Mouse (Mus musculus): ENCODE data around the gene Prkra. TPM values are rescaled to one million over a fixed set of nuclear protein-coding genes. Genes with fewer than 3 reads are reported as not detected.

Prkra gene
- polyA plus RNA-seq, 1 experiment from 2014 or later = 73.7 TPM

GRCm38 (mm10) chr2:76610326-76611104, 37.3 kb downstream of the Prkra start:
- Histone ChIP-seq H3K4me2 (no peak overlapping the region), H3K27ac (no peak overlapping the region), H3K36me3 (no peaks in the 10 kb centered on the region), H3K4me1 (no peaks in the 10 kb centered on the region), H3K9ac (no peak overlapping the region), H3K27me3 (no peaks in the 10 kb centered on the region), H3K9me3 (no peaks in the 10 kb centered on the region), H3K4me3 (no peak overlapping the region)
- 55% methylated on average over 10 of the region's 10 CpGs for WGBS
- ATAC-seq (ENCODE audit: borderline replicate concordance, extremely low read depth, low FRiP score, low TSS enrichment) = no peak

- Histone ChIP-seq H3K27me3 (no peaks in the 10 kb centered on the region), H3K4me3 (no peak overlapping the region), H3K4me2 (no peak overlapping the region), H3K36me3 (no peaks in the 10 kb centered on the region), H3K9ac (no peak overlapping the region), H3K4me1 (no peaks in the 10 kb centered on the region), H3K27ac (no peak overlapping the region), H3K9me3 (no peaks in the 10 kb centered on the region)
- ATAC-seq (ENCODE audit: borderline replicate concordance, extremely low read depth, low FRiP score, low TSS enrichment) = no peak
- 75% methylated on average over 3 of the region's 3 CpGs for WGBS
Measured at GRCm38 (mm10) chr2:76606704-76607103, 41.1 kb downstream of the Prkra start.

- no peak overlapping the region for H3K4me2 ChIP-seq
- no peaks in the 10 kb centered on the region for H3K27me3 ChIP-seq
- no peaks in the 10 kb centered on the region for H3K4me1 ChIP-seq
- H3K9me3 ChIP-seq = no peaks in the 10 kb centered on the region
- H3K27ac ChIP-seq = no peak overlapping the region
- no peak for ATAC-seq (ENCODE audit: borderline replicate concordance, extremely low read depth, low FRiP score, low TSS enrichment)
- H3K36me3 ChIP-seq = no peaks in the 10 kb centered on the region
- 84% methylated on average over 1 of the region's 1 CpGs for WGBS
- no peak overlapping the region for H3K9ac ChIP-seq
- H3K4me3 ChIP-seq = no peak overlapping the region
Measured at GRCm38 (mm10) chr2:76602256-76602655, 45.6 kb downstream of the Prkra start.

GRCm38 (mm10) chr2:76599214-76599613, 48.6 kb downstream of the Prkra start:
- no peaks in the 10 kb centered on the region for H3K4me1 ChIP-seq
- no peak overlapping the region for H3K4me2 ChIP-seq
- H3K9ac ChIP-seq = no peak overlapping the region
- no peaks in the 10 kb centered on the region for H3K36me3 ChIP-seq
- 61% methylated on average over 5 of the region's 5 CpGs for WGBS
- no peak overlapping the region for H3K27ac ChIP-seq
- no peaks in the 10 kb centered on the region for H3K27me3 ChIP-seq
- ATAC-seq (ENCODE audit: borderline replicate concordance, extremely low read depth, low FRiP score, low TSS enrichment) = no peak
- H3K9me3 ChIP-seq = no peaks in the 10 kb centered on the region
- H3K4me3 ChIP-seq = no peak overlapping the region

- no peak for ATAC-seq (ENCODE audit: borderline replicate concordance, extremely low read depth, low FRiP score, low TSS enrichment)
Measured at GRCm38 (mm10) chr2:76597521-76597920, 50.3 kb downstream of the Prkra start.

DNA sequence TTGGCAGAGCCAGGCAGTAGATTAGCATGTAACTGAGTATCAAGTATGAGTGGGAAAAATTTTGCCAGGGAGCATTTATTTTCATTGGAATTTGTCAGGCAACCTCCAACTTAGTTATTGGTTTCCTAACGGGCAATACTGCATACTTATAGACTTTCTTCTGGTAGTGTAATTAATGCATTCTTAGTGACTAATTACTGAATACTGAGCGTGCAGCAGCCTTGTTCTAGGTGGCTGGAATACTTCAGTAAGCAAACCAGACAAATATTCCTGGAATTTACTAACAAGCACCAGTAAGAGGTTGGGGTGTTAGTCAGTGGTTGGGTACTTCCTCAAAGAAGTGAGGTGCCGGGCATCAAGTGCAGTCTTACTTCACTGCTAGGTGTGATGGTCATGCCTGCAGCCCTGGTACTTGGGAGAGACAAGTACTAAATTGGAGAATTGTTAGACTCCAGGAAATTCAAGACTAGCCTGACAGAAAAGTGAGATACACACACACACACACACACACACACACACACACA, 55.4 kb downstream of the Prkra start:
- 50% methylated on average over 3 of the region's 3 CpGs for WGBS
- no peaks in the 10 kb centered on the region for H3K27me3 ChIP-seq
- H3K36me3 ChIP-seq = no peaks in the 10 kb centered on the region
- H3K9ac ChIP-seq = no peak overlapping the region
- no peaks in the 10 kb centered on the region for H3K9me3 ChIP-seq
- no peak overlapping the region for H3K4me2 ChIP-seq
- ATAC-seq (ENCODE audit: borderline replicate concordance, extremely low read depth, low FRiP score, low TSS enrichment) = no peak
- H3K4me3 ChIP-seq = no peak overlapping the region
- peaks cover 10% of the 10 kb centered on the region; the same call in 1 of the 2 replicates for H3K4me1 ChIP-seq
- 0 out of 2 replicates have a peak overlapping the region, but pooled peaks have one; percentile 19 for H3K27ac ChIP-seq

More at GRCm38 (mm10) chr2:76597521-76597920, 50.3 kb downstream of the Prkra start:
- H3K9me3 ChIP-seq = no peaks in the 10 kb centered on the region
- 75% methylated on average over 11 of the region's 11 CpGs for WGBS
- H3K9ac ChIP-seq = no peak overlapping the region
- peaks cover 1% of the 10 kb centered on the region; the same call in 1 of the 2 replicates for H3K4me1 ChIP-seq
- H3K4me3 ChIP-seq = no peak overlapping the region
- H3K4me2 ChIP-seq = no peak overlapping the region
- H3K36me3 ChIP-seq = no peaks in the 10 kb centered on the region
- no peak overlapping the region for H3K27ac ChIP-seq
- no peaks in the 10 kb centered on the region for H3K27me3 ChIP-seq

DNA sequence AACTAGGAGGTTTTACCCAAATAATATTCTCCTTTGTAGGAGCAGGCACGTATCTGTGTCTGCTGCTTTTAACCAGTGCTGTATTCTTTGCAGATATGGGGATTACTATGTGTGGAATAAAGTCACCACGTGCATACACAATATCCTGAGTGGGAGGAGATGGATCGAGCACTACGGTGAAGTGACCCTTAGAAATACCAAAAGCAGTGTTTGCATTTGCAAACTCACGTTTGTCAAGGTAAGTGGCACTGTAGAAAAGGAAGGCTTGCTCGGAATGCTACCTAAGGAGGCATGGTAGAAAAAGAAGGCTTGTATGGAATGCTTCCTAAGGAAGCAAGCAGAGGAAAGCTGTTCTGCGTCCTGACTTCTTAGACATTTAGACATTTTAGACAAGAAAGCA, 57.6 kb downstream of the Prkra start:
- H3K27me3 ChIP-seq = no peaks in the 10 kb centered on the region
- no peaks in the 10 kb centered on the region for H3K9me3 ChIP-seq
- H3K27ac ChIP-seq = peak overlapping the region; percentile 17; the same call in 1 of the 2 replicates
- H3K4me1 ChIP-seq = peaks cover 10% of the 10 kb centered on the region; the same call in 1 of the 2 replicates
- H3K36me3 ChIP-seq = 0 out of 2 replicates have a peak, but pooled peaks cover 1% of the 10 kb centered on the region
- H3K4me3 ChIP-seq = no peak overlapping the region
- WGBS = 69% methylated on average over 7 of the region's 7 CpGs
- no peak overlapping the region for H3K9ac ChIP-seq
- no peak; the same call in 1 of the 2 replicates for ATAC-seq (ENCODE audit: borderline replicate concordance, extremely low read depth, low FRiP score, low TSS enrichment)
- no peak overlapping the region for H3K4me2 ChIP-seq

GRCm38 (mm10) chr2:76586906-76587305, 60.9 kb downstream of the Prkra start:
- no peak overlapping the region for H3K4me3 ChIP-seq
- H3K4me1 ChIP-seq = peaks cover 4% of the 10 kb centered on the region; the same call in 1 of the 2 replicates
- H3K4me2 ChIP-seq = no peak overlapping the region
- H3K27ac ChIP-seq = no peak overlapping the region
- no peak for ATAC-seq (ENCODE audit: borderline replicate concordance, extremely low read depth, low FRiP score, low TSS enrichment)
- 77% methylated on average over 10 of the region's 10 CpGs for WGBS
- H3K36me3 ChIP-seq = 0 out of 2 replicates have a peak, but pooled peaks cover 6% of the 10 kb centered on the region
- H3K9me3 ChIP-seq = no peaks in the 10 kb centered on the region
- H3K27me3 ChIP-seq = no peaks in the 10 kb centered on the region
- H3K9ac ChIP-seq = no peak overlapping the region

GRCm38 (mm10) chr2:76585090-76585489, 62.7 kb downstream of the Prkra start:
- Histone ChIP-seq H3K4me2 (no peak overlapping the region), H3K36me3 (0 out of 2 replicates have a peak, but pooled peaks cover 6% of the 10 kb centered on the region), H3K4me3 (no peak overlapping the region), H3K4me1 (no peaks in the 10 kb centered on the region), H3K27me3 (no peaks in the 10 kb centered on the region), H3K9me3 (no peaks in the 10 kb centered on the region), H3K9ac (no peak overlapping the region), H3K27ac (no peak overlapping the region)
- WGBS = 92% methylated on average over 13 of the region's 13 CpGs
- ATAC-seq (ENCODE audit: borderline replicate concordance, extremely low read depth, low FRiP score, low TSS enrichment) = no peak

Other genes starting within 250 kb of the Prkra start
- 18.1 and 21.1 TPM in 2 replicates for gene Osbpl6, start 241.5 kb downstream of the Prkra start, polyA plus RNA-seq (2015; fragmentation: Nextera tagmentation; extraction: Ambion mirVana)
- 0.20 and 0.21 TPM in 2 replicates for gene Pjvk, start 461 bp upstream of the Prkra start, polyA plus RNA-seq (2015; fragmentation: Nextera tagmentation; extraction: Ambion mirVana)
- 70.3 and 73.3 TPM in 2 replicates for gene Fkbp7, start 25.1 kb upstream of the Prkra start, polyA plus RNA-seq (2015; fragmentation: Nextera tagmentation; extraction: Ambion mirVana)
- gene Plekha3, start 27.3 kb upstream of the Prkra start, polyA plus RNA-seq (2015; fragmentation: Nextera tagmentation; extraction: Ambion mirVana) = 12.4 and 13.4 TPM in 2 replicates